Mouse (Mus musculus): ENCODE data around the gene Wnt7b.

DNA sequence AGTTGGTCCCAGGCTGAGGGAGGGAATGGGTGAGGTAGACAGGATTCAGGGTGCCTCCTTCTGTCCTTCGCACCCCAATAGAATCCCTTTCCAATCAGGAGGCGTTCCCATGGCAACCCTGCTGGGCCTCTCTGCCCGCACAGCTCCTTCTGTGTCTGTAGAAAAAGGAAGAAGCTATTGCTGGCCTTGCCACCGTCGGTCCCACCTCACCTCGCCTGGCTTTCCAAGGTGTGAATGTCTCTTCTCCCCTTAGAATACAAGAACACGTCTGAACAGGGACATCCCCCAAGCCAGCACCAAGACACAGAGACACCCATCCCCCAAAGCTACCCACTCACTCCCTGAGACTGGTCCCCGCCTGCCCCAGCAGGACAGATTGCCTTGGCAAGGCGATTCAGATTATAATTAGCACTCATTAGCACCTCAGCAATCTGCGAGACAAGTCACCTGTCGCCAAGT, 88.1 kb downstream of the Wnt7b start:
- TF ChIP-seq CTCF (IDR thresholded peaks at IDR 0.05; ENCODE audit: extremely low read depth, insufficient read depth, low read length) (no peak), POLR2A (IDR thresholded peaks at IDR 0.05; ENCODE audit: extremely low read depth, insufficient read depth, low read length) (no peak)
